27 mouse cellular contexts compared by ENCODE assay signal in the genomic region with DNA sequence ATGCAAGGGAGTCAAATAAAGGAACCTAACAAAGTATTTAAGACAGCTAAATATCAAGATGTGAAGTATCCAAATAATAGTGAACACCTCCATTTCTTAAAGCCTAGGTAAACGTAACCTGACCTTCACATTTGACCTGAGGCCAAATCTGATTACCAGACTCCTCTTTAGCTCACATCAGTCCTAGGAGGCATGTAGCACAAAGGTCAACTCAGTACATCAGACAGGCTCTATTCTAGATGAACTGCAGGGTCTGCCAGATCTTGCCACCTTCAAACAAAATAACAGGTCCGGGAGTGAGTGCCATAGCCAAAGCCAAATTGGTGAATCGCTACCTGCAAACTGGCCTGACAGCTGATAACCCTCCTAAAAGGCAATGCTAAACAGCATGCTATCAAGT. TPM values are rescaled to one million over a fixed set of nuclear protein-coding genes. Genes with fewer than 3 reads are reported as not detected.
DNase-seq lines count a peak whose midpoint lies in the region; ATAC-seq and TF ChIP-seq lines count a peak whose summit lies in the region.
"Had no signal": no experiment of that assay in that cellular context is flagged by ENCODE, and none has a peak within 500 bp of the region (broad histone marks: within the 10 kb centered on the region; RNA-seq: fewer than 3 reads in every experiment).

No protein-coding gene starts in this region.

- H3K27me3 ChIP-seq in heart, embryonic 11.5 days (ENCODE audit: control insufficient read depth, insufficient read depth, low read length) = no peaks in the 10 kb centered on the region
- no peaks in the 10 kb centered on the region for H3K27me3 ChIP-seq in CH12.LX (replicated peaks)
- H3K27me3 ChIP-seq in liver, embryonic 11.5 days (replicated peaks; ENCODE audit: control insufficient read depth, insufficient read depth, low read length) = no peaks in the 10 kb centered on the region
- no peaks in the 10 kb centered on the region for H3K27me3 ChIP-seq in liver, embryonic 16.5 days (ENCODE audit: control insufficient read depth, insufficient read depth, low read depth, low read length)
- H3K27me3 ChIP-seq: embryonic facial prominence, embryonic 15.5 days; hindbrain, embryonic 13.5 days; limb, embryonic 13.5 days; midbrain, embryonic 12.5 days; neural tube, embryonic 12.5 days had no signal

- in situ Hi-C loops in CH12.LX (cut with MboI; ENCODE audit: low pct_ligation_motif_present, low pct_unique_long_range_greater_than_20kb, low sequenced_read_pairs) = no loop called here

- intact Hi-C loops in heart, postnatal 25 days (cut with DNase I) = no loop called here

- no peak for ATAC-seq in heart, embryonic 11.5 days (replicated peaks; ENCODE audit: insufficient number of reproducible peaks, low FRiP score, low TSS enrichment)
- ATAC-seq in liver, embryonic 11.5 days (replicated peaks; ENCODE audit: low FRiP score) = no peak
- no peak for ATAC-seq in liver, embryonic 16.5 days (ENCODE audit: low read depth)
- ATAC-seq: CD4-positive, CD25-positive, alpha-beta regulatory T cell, adult 4 months; forebrain, embryonic 14.5 days had no signal

- DNase-seq in heart, postnatal 25 days (ENCODE audit: low spot score) = no peak
- no peak for DNase-seq in CH12.LX (ENCODE audit: extremely low read depth)
- DNase-seq in liver, embryonic 11.5 days (ENCODE audit: low spot score) = no peak
- no peak for DNase-seq in left cerebral cortex, adult 9 months (ENCODE audit: low spot score in 2 of 2)
- DNase-seq in testis, postnatal 14 days (ENCODE audit: low spot score) = no peak
- DNase-seq: adrenal gland, postnatal 25 days; cerebellum, adult 2 months; cerebellum, postnatal 25 days; gastrocnemius, postnatal 36 days; heart, adult 2 months; heart, postnatal 4 days; kidney, adult 18-20 months; kidney, postnatal 36 days; lung, embryonic 14.5 days; right cerebral cortex, adult 18-20 months had no signal

- no peak for TF ChIP-seq RAD21 in CH12.LX (IDR thresholded peaks at IDR 0.05; ENCODE audit: low read depth, low read length)

- H3K79me2 ChIP-seq in CH12.LX (replicated peaks; ENCODE audit: control insufficient read depth, extremely low read depth, insufficient read depth, poor library complexity, severe bottlenecking) = peaks cover 29% of the 10 kb centered on the region

- no peak for TF ChIP-seq EP300 in CH12.LX (IDR thresholded peaks at IDR 0.05; ENCODE audit: low read length)

- no peaks in the 10 kb centered on the region for H3K9me3 ChIP-seq in heart, embryonic 11.5 days (replicated peaks; ENCODE audit: control insufficient read depth, low read length)
- no peaks in the 10 kb centered on the region for H3K9me3 ChIP-seq in CH12.LX (replicated peaks; ENCODE audit: low read length)
- H3K9me3 ChIP-seq in liver, embryonic 11.5 days (ENCODE audit: control insufficient read depth, low read length) = no peaks in the 10 kb centered on the region
- H3K9me3 ChIP-seq in liver, embryonic 16.5 days (replicated peaks; ENCODE audit: control insufficient read depth, low read length) = no peaks in the 10 kb centered on the region
- H3K9me3 ChIP-seq: embryonic facial prominence, embryonic 10.5 days; embryonic facial prominence, embryonic 15.5 days; hindbrain, embryonic 13.5 days; limb, embryonic 13.5 days; midbrain, embryonic 12.5 days; neural tube, embryonic 12.5 days had no signal

- peaks cover 15% of the 10 kb centered on the region for H3K4me1 ChIP-seq in heart, embryonic 11.5 days (ENCODE audit: control insufficient read depth, insufficient read depth, low read length)
- peaks cover 13 to 53% of the 10 kb centered on the region in 2 experiments; a peak in 3 of 4 replicates for H3K4me1 ChIP-seq in CH12.LX (ENCODE audit: control insufficient read depth in 1 of 2, insufficient read depth in 2 of 2)
- peaks cover 30% of the 10 kb centered on the region for H3K4me1 ChIP-seq in liver, embryonic 11.5 days (replicated peaks; ENCODE audit: control insufficient read depth, insufficient read depth, low read length)
- peaks cover 53% of the 10 kb centered on the region for H3K4me1 ChIP-seq in liver, embryonic 16.5 days (ENCODE audit: control insufficient read depth, low read depth, low read length)

- dilution Hi-C loops in CH12.LX (cut with MboI; ENCODE audit: extremely low pct_ligation_motif_present, extremely low pct_unique_long_range_greater_than_20kb, low sequenced_read_pairs) = no loop called here

- H3K9ac ChIP-seq in heart, embryonic 11.5 days (ENCODE audit: low read depth, low read length) = no peak overlapping the region
- H3K9ac ChIP-seq in CH12.LX (ENCODE audit: insufficient read depth, low read depth) = no peak overlapping the region
- no peak overlapping the region for H3K9ac ChIP-seq in liver, embryonic 11.5 days (ENCODE audit: low read depth, low read length)
- H3K9ac ChIP-seq in liver, embryonic 16.5 days (ENCODE audit: low read depth, low read length) = no peak overlapping the region
- H3K9ac ChIP-seq: embryonic facial prominence, embryonic 15.5 days; hindbrain, embryonic 13.5 days; limb, embryonic 13.5 days; lung, embryonic 14.5 days; midbrain, embryonic 12.5 days; neural tube, embryonic 12.5 days had no signal

- H3K36me3 ChIP-seq in heart, embryonic 11.5 days (ENCODE audit: control insufficient read depth, insufficient read depth, low read length) = no peaks in the 10 kb centered on the region
- H3K36me3 ChIP-seq in CH12.LX (replicated peaks in 1 of 2; ENCODE audit: control insufficient read depth in 1 of 2, insufficient read depth in 1 of 2, low read length in 1 of 2) = peaks cover 7 to 45% of the 10 kb centered on the region in 2 experiments
- H3K36me3 ChIP-seq in liver, embryonic 11.5 days (ENCODE audit: control insufficient read depth, insufficient read depth, low read length) = peaks cover 6% of the 10 kb centered on the region; the same call in 1 of the 2 replicates
- peaks cover 13% of the 10 kb centered on the region for H3K36me3 ChIP-seq in liver, embryonic 16.5 days (ENCODE audit: control insufficient read depth, insufficient read depth)
- H3K36me3 ChIP-seq: embryonic facial prominence, embryonic 15.5 days had no signal

- TF ChIP-seq CTCF in CH12.LX (conservative IDR thresholded peaks at IDR 0.05 in 1 of 2, IDR thresholded peaks at IDR 0.05 in 1 of 2; ENCODE audit: low read depth in 2 of 2, low read length in 2 of 2) = no peak

- 79% methylated on average over 3 of the region's 3 CpGs for WGBS in heart, embryonic 11.5 days (ENCODE audit: insufficient replicate concordance)
- WGBS in liver, embryonic 11.5 days = 86% methylated on average over 3 of the region's 3 CpGs
- 71% methylated on average over 3 of the region's 3 CpGs for WGBS in liver, embryonic 16.5 days (ENCODE audit: insufficient replicate concordance)

- no peak overlapping the region for H3K27ac ChIP-seq in heart, embryonic 11.5 days (ENCODE audit: low read depth, low read length)
- H3K27ac ChIP-seq in CH12.LX (ENCODE audit: insufficient read depth, low read depth) = no peak overlapping the region
- no peak overlapping the region; the same call in 1 of the 2 replicates for H3K27ac ChIP-seq in liver, embryonic 11.5 days (ENCODE audit: low read depth, low read length)
- no peak overlapping the region; the same call in 1 of the 2 replicates for H3K27ac ChIP-seq in liver, embryonic 16.5 days (ENCODE audit: low read length)
- H3K27ac ChIP-seq: embryonic facial prominence, embryonic 10.5 days; embryonic facial prominence, embryonic 15.5 days; hindbrain, embryonic 13.5 days; layer of hippocampus, adult 2 months; left cerebral cortex, adult 2 months; limb, embryonic 13.5 days; midbrain, embryonic 12.5 days; neural tube, embryonic 12.5 days had no signal

- no peak for TF ChIP-seq POLR2A in CH12.LX (IDR thresholded peaks at IDR 0.05; ENCODE audit: low read depth, low read length)

- H3K4me2 ChIP-seq in heart, embryonic 11.5 days = peak overlapping the region; percentile 93; the same call in 1 of the 2 replicates
- peak overlapping the region; percentile 58; the same call in 1 of the 2 replicates for H3K4me2 ChIP-seq in CH12.LX (ENCODE audit: insufficient read depth, low read depth, poor library complexity, severe bottlenecking)
- peak overlapping the region; percentile 78 for H3K4me2 ChIP-seq in liver, embryonic 11.5 days
- H3K4me2 ChIP-seq in liver, embryonic 16.5 days (ENCODE audit: low read depth, low read length) = peak overlapping the region; percentile 82
- H3K4me2 ChIP-seq: embryonic facial prominence, embryonic 15.5 days; limb, embryonic 13.5 days; midbrain, embryonic 12.5 days had no signal

- H3K4me3 ChIP-seq in heart, embryonic 11.5 days (ENCODE audit: low read depth, low read length) = no peak overlapping the region
- no peak overlapping the region for H3K4me3 ChIP-seq in CH12.LX (replicated peaks in 1 of 3; ENCODE audit: low read depth in 2 of 3, low read length in 2 of 3, poor library complexity in 1 of 3)
- H3K4me3 ChIP-seq in liver, embryonic 11.5 days (ENCODE audit: low read depth, low read length) = peak overlapping the region; percentile 70; the same call in 1 of the 2 replicates
- peak overlapping the region; percentile 80 for H3K4me3 ChIP-seq in liver, embryonic 16.5 days (ENCODE audit: low read depth, low read length)
- H3K4me3 ChIP-seq: embryonic facial prominence, embryonic 15.5 days; heart, adult 2 months; hindbrain, embryonic 13.5 days; layer of hippocampus, adult 2 months; left cerebral cortex, adult 2 months; limb, embryonic 13.5 days; midbrain, embryonic 12.5 days; neural tube, embryonic 12.5 days had no signal

TF ChIP-seq in CH12.LX, 34 proteins besides CTCF, POLR2A, EP300 and RAD21 (continues in another document):
- TF ChIP-seq MAZ (IDR thresholded peaks at IDR 0.05; ENCODE audit: low read depth, low read length) (no peak), MXI1 (IDR thresholded peaks at IDR 0.05; ENCODE audit: low read depth, low read length) (no peak), TBP (conservative IDR thresholded peaks at IDR 0.05; ENCODE audit: low read depth, low read length) (no peak), CHD1 (IDR thresholded peaks at IDR 0.05; ENCODE audit: low read depth, low read length) (no peak)

RNA-seq across cellular contexts. Expression of a gene that starts 2.9 kb away (rescaled TPM):
- polyA plus RNA-seq in heart, embryonic 11.5 days (2014; fragmentation: Nextera tagmentation; extraction: Ambion mirVana) = 0.70 and 1.6 TPM in 2 replicates
- 10 to 100 TPM; 11.3 to 13.9 TPM for total RNA-seq in heart, postnatal 25 days (2021)
- 55.7 and 76.1 TPM in 2 replicates for total RNA-seq in CH12.LX (2012; rRNA removed)
- total RNA-seq in CH12.LX (2014; rRNA removed) = 61.8 and 65.1 TPM in 2 replicates
- 57.8 and 68.9 TPM in 2 replicates for polyA plus RNA-seq in CH12.LX (2012; ENCODE audit: insufficient read length, low read depth)
- 6.5 and 8.6 TPM in 2 replicates for polyA plus RNA-seq in liver, embryonic 11.5 days (2014; fragmentation: Nextera tagmentation; extraction: Ambion mirVana)
- polyA plus RNA-seq in liver, embryonic 16.5 days (2015; fragmentation: Nextera tagmentation; extraction: Ambion mirVana) = 2.0 and 2.3 TPM in 2 replicates

RNA-seq across cellular contexts. Expression of a gene that starts 55.2 kb away (rescaled TPM):
- 5.0 and 5.4 TPM in 2 replicates for polyA plus RNA-seq in heart, embryonic 11.5 days (2014; fragmentation: Nextera tagmentation; extraction: Ambion mirVana)
- total RNA-seq in heart, postnatal 25 days (2021) = 1 to 10 TPM; 7.9 to 9.3 TPM
- total RNA-seq in CH12.LX (2012; rRNA removed) = 38.9 and 39.5 TPM in 2 replicates
- total RNA-seq in CH12.LX (2014; rRNA removed) = 23.1 and 24.9 TPM in 2 replicates
- 21.2 and 26.2 TPM in 2 replicates for polyA plus RNA-seq in CH12.LX (2012; ENCODE audit: insufficient read length, low read depth)
- polyA plus RNA-seq in liver, embryonic 11.5 days (2014; fragmentation: Nextera tagmentation; extraction: Ambion mirVana) = 6.1 and 7.4 TPM in 2 replicates
- 4.1 and 4.8 TPM in 2 replicates for polyA plus RNA-seq in liver, embryonic 16.5 days (2015; fragmentation: Nextera tagmentation; extraction: Ambion mirVana)

Comparison
In these comparisons a context has a peak if more than half of its experiments do, and no peak if none do; other contexts are left out.
1. H3K4me3 ChIP-seq: peak in liver, embryonic 11.5 days (single experiment) and liver, embryonic 16.5 days (single experiment); none in heart, embryonic 11.5 days (single experiment) and CH12.LX (0 of 3).
2. Peak in every context shown above with its lines, with median percentiles within 50 percentile points of each other: H3K4me2 ChIP-seq.